Mouse (Mus musculus) hindbrain, embryonic 15.5 days (tissue): ENCODE measurements at regions not wholly inside any gene's neighbourhood (a gene's known extent, or its start where the extent isn't known, plus 50 kb on each side); places are given as distances from the start of the nearest gene placed in this dataset.

ENCODE experiments used
- ATAC-seq: fragments of 200-750 bp; cut with Nextera tagmentation; 2 replicates; pipeline ENCODE4 v1.8.0; 2017; ENCODE audit warnings: low read depth, moderate number of reproducible peaks, moderate TSS enrichment; ENCODE audit not compliant: low FRiP score
- H3K27ac ChIP-seq: fragments of 300-500 bp; sonication (generic); replicated peaks from 2 replicates; pipeline ENCODE4 v1.5.1; 2015; ENCODE audit warnings: mild to moderate bottlenecking, inconsistent platforms
- H3K27me3 ChIP-seq: fragments of 300-500 bp; sonication (generic); 2 replicates; pipeline ENCODE4 v1.6.1; 2015; ENCODE audit warnings: control low read depth, inconsistent platforms
- H3K36me3 ChIP-seq: fragments of 300-500 bp; sonication (generic); 2 replicates; pipeline ENCODE4 v1.6.1; 2015; ENCODE audit warnings: control low read depth, inconsistent platforms
- H3K4me1 ChIP-seq: fragments of 300-500 bp; sonication (generic); replicated peaks from 2 replicates; pipeline ENCODE4 v1.6.1; 2015; ENCODE audit warnings: control low read depth, inconsistent platforms
- H3K4me2 ChIP-seq: fragments of 300-500 bp; sonication (generic); 2 replicates; pipeline ENCODE4 v1.6.1; 2015; ENCODE audit warnings: moderate library complexity, mild to moderate bottlenecking, inconsistent platforms
- H3K4me3 ChIP-seq: fragments of 300-500 bp; sonication (generic); 2 replicates; pipeline ENCODE4 v1.5.1; 2015; ENCODE audit warnings: mild to moderate bottlenecking, inconsistent platforms
- H3K9ac ChIP-seq: fragments of 300-500 bp; sonication (generic); 2 replicates; pipeline ENCODE4 v1.6.1; 2015; ENCODE audit warnings: inconsistent platforms
- H3K9me3 ChIP-seq: fragments of 300-500 bp; sonication (generic); 2 replicates; pipeline ENCODE4 v1.6.1; 2016; ENCODE audit warnings: control low read depth, inconsistent platforms
- WGBS: fragments of 180-500 bp; shearing (Covaris S2); methylation state at CpG from one replicate; pipeline ENCODE4 v1.1.7; 2015; 5-methylcytosine and 5-hydroxymethylcytosine counted together

DNA sequence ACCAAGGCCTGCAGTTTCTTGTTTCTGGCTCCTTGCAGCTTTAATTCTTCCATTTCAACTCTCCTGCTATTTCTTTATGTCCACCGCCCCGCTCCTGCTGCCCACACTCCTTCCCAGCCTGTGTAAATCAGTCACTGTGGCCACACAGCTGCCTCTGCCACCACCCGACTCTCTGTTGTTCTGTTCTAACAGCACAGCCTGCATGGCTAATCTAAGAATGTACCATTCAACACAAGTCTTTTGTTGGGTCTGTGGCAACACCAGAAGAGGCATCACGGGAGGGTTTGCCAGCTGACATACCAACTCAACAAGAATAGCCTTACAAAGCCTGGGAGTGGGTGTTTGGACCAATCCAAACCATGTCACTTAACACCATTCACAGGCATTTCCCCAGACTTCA is 264.9 kb upstream of the Pum3 start:
- ATAC-seq = no peak
- H3K27me3 ChIP-seq = no peaks in the 10 kb centered on the region
- H3K9ac ChIP-seq = no peak overlapping the region
- no peak overlapping the region for H3K4me2 ChIP-seq
- WGBS = 44% methylated on average over 4 of the region's 4 CpGs
- H3K27ac ChIP-seq = no peak overlapping the region
- no peaks in the 10 kb centered on the region for H3K9me3 ChIP-seq
- no peaks in the 10 kb centered on the region for H3K4me1 ChIP-seq
- H3K36me3 ChIP-seq = no peaks in the 10 kb centered on the region
- no peak overlapping the region for H3K4me3 ChIP-seq

DNA sequence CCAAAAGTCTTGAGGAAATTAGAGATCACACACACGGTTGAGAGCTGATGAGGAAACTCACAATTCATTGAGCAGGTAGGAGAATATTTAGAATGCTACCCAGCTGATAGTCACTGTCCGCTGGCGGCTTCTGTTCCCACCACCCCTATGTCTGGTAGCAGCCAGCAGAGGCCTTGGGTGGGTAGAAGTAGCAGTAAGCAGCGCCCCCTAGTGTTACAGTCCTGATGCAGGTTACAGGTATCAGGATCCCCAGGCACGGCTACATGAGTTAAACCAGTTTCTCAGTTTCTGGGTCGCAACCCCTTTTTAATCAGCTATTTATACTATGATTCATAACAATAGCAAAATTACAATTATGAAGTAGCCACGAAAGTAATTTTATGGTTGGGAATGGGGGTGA is 264.1 kb upstream of the Pum3 start:
- 80% methylated on average over 7 of the region's 7 CpGs for WGBS
- Histone ChIP-seq H3K36me3 (no peaks in the 10 kb centered on the region), H3K9ac (no peak overlapping the region), H3K4me1 (no peaks in the 10 kb centered on the region), H3K4me3 (no peak overlapping the region), H3K27ac (no peak overlapping the region), H3K9me3 (no peaks in the 10 kb centered on the region), H3K4me2 (no peak overlapping the region), H3K27me3 (no peaks in the 10 kb centered on the region)
- no peak for ATAC-seq

DNA sequence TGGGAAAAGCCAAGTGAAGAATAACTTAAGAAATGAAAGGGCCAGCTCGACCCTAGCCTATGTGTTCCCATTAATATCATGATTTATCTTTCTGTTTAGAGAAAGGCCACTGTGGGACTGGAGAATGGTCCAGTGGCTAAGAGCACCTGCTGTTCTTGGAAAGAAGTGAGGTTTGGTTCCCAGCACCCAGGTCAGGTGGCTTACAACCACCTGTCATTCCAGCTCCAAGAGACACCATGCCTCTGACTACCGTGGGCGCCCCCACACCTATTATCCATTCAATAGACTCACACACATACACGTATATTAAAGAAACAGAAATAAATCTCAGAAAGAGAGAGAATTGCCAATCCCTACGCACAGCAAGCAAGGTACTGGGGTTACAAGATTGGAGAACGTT is 263.3 kb upstream of the Pum3 start:
- Histone ChIP-seq H3K9me3 (no peaks in the 10 kb centered on the region), H3K4me2 (no peak overlapping the region), H3K9ac (no peak overlapping the region), H3K27me3 (no peaks in the 10 kb centered on the region), H3K36me3 (no peaks in the 10 kb centered on the region), H3K27ac (no peak overlapping the region), H3K4me3 (no peak overlapping the region), H3K4me1 (no peaks in the 10 kb centered on the region)
- ATAC-seq = no peak
- WGBS = 94% methylated on average over 6 of the region's 6 CpGs

DNA sequence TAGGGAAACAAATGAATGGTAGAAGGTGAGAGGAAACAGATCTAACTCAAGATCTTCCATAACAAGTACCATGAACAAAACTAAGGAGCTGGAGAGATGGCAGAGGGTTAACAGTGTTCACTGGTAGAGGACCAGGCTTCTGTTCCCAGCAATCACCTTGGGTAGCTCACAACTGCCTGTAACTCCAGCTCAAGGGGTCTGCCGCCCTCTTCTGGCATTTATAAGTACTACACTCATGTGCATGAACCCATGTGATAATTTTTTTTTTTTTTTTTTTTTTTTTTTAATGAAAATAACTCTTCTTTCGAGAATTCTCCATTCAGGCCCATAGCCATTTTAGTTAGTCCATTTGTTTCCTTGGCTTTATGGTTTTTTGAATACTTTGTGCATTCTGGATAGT is 253.8 kb upstream of the Pum3 start:
- no peak for ATAC-seq
- Histone ChIP-seq H3K4me1 (no peaks in the 10 kb centered on the region), H3K27me3 (no peaks in the 10 kb centered on the region), H3K36me3 (no peaks in the 10 kb centered on the region), H3K9ac (no peak overlapping the region), H3K27ac (no peak overlapping the region), H3K4me3 (no peak overlapping the region), H3K9me3 (no peaks in the 10 kb centered on the region), H3K4me2 (no peak overlapping the region)
- WGBS = 55% methylated on average over 2 of the region's 2 CpGs

DNA sequence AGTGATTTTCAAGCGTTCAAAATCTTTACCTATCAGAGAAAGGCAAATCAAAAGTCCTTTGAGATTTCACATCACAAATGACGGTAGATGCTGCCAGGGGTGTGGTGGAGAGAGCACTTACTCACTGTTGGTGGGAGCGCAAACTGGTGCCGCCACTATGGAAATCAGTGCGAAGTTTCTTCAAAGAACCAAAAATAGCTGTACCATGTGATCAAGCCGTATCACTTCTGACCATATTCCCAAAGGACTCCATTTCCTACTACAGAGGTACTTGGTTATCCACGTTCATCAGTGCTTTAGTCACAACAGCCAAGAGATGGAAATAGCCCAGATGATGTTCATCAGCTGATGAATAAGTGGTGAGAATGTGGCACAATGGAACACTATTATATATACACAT is 249.8 kb upstream of the Pum3 start:
- Histone ChIP-seq H3K27me3 (no peaks in the 10 kb centered on the region), H3K27ac (no peak overlapping the region), H3K9me3 (no peaks in the 10 kb centered on the region), H3K9ac (no peak overlapping the region), H3K4me3 (no peak overlapping the region), H3K36me3 (no peaks in the 10 kb centered on the region), H3K4me2 (no peak overlapping the region), H3K4me1 (no peaks in the 10 kb centered on the region)
- WGBS = 79% methylated on average over 7 of the region's 7 CpGs
- ATAC-seq = no peak

DNA sequence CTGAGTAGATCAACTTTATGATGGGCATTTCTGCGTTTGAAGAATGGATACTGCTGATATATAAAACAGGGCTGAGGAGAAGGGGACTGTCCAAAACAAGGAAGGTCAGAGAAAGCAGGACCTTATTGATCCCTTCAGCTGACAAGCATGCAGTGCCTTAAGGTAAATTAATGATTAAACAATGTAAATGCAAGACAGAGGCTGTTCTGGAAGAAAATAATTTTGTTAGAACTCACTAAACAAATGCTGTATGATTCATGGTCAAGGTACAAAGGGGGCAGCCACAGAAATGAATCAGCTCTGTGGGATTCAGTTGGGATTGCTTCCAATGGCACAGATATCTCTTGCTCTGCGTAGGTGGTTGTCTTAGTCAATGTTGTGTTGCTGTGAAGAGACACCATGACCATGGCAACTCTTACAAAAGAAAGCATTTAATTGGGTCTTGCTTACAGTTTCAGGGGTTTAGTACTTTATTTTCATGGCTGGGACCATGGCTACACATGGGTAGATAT is 243.1 kb upstream of the Pum3 start:
- H3K27ac ChIP-seq = no peak overlapping the region
- H3K4me1 ChIP-seq = no peaks in the 10 kb centered on the region
- no peaks in the 10 kb centered on the region for H3K36me3 ChIP-seq
- no peak overlapping the region for H3K4me3 ChIP-seq
- WGBS = 88% methylated on average over 2 of the region's 2 CpGs
- H3K9me3 ChIP-seq = no peaks in the 10 kb centered on the region
- ATAC-seq = no peak
- no peak overlapping the region for H3K4me2 ChIP-seq
- no peak overlapping the region for H3K9ac ChIP-seq
- no peaks in the 10 kb centered on the region for H3K27me3 ChIP-seq

DNA sequence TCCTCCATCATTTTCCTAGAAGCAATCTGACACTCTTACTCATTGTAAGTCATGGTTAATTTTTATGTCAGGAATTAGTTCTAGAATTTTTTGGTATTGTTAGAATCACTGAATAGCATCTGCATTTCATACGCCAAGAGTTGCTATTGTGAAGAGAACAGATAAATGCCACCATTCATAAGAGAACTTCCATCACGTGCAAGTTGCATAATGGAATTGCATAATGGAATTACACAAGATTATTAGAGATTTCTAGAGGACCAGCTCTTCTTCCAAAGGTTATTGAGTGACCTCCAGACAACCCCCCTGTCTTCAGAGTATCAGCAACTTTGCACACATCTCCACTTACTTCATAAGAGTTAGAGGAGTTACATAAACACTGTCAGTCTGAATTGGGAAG is 233.7 kb upstream of the Pum3 start:
- 61% methylated on average over 2 of the region's 2 CpGs for WGBS
- H3K4me1 ChIP-seq = no peaks in the 10 kb centered on the region
- ATAC-seq = no peak
- H3K9me3 ChIP-seq = no peaks in the 10 kb centered on the region
- no peak overlapping the region for H3K4me2 ChIP-seq
- H3K9ac ChIP-seq = no peak overlapping the region
- no peaks in the 10 kb centered on the region for H3K36me3 ChIP-seq
- H3K27me3 ChIP-seq = no peaks in the 10 kb centered on the region
- H3K4me3 ChIP-seq = no peak overlapping the region
- no peak overlapping the region for H3K27ac ChIP-seq

DNA sequence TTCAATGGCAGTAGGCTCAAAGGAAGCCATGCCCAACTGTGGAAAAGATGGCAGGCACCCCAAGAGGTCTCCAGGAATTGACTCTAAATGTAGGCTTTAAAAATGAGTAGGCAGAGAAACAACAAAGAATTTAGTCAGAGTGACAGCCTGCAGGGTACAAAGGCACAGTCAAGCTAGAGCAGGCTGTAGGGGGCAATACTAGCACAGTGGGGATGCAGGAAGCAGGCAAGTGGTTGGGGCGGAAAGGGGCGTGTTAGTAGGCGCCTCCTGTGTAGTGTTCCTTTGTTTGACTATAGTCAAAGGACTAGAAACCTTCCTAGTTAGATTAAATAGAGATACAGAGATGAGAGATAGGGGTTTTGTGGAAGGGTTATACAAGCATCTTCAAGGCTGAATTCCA is 211.4 kb upstream of the Pum3 start:
- no peak overlapping the region for H3K4me2 ChIP-seq
- no peaks in the 10 kb centered on the region for H3K4me1 ChIP-seq
- WGBS = 15% methylated on average over 3 of the region's 3 CpGs
- H3K9ac ChIP-seq = no peak overlapping the region
- no peak overlapping the region for H3K4me3 ChIP-seq
- no peak overlapping the region for H3K27ac ChIP-seq
- H3K27me3 ChIP-seq = no peaks in the 10 kb centered on the region
- H3K36me3 ChIP-seq = no peaks in the 10 kb centered on the region
- ATAC-seq = no peak
- H3K9me3 ChIP-seq = no peaks in the 10 kb centered on the region

DNA sequence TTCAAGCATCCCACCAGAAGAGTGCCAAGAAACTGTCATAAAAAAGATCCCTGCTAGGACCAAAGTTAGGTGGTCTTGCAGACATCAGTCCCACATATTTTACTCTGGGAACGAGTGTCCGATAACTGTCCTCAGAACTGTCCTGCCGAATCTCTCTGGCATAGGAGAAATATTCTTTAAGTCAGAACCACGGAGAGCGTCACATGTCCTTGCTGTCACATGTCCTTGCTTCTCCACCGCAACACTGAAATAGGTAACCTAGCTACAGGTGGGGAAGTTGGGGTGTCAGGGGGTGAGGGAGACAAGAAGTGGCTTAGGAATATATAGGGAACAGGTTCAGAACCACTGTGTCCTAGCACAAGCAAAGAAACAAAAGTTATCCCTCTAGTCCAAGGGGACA is 203.5 kb upstream of the Pum3 start:
- Histone ChIP-seq H3K4me1 (no peaks in the 10 kb centered on the region), H3K27me3 (no peaks in the 10 kb centered on the region), H3K27ac (no peak overlapping the region), H3K9me3 (no peaks in the 10 kb centered on the region), H3K9ac (no peak overlapping the region), H3K36me3 (no peaks in the 10 kb centered on the region), H3K4me2 (no peak overlapping the region), H3K4me3 (no peak overlapping the region)
- 81% methylated on average over 6 of the region's 6 CpGs for WGBS
- no peak for ATAC-seq

DNA sequence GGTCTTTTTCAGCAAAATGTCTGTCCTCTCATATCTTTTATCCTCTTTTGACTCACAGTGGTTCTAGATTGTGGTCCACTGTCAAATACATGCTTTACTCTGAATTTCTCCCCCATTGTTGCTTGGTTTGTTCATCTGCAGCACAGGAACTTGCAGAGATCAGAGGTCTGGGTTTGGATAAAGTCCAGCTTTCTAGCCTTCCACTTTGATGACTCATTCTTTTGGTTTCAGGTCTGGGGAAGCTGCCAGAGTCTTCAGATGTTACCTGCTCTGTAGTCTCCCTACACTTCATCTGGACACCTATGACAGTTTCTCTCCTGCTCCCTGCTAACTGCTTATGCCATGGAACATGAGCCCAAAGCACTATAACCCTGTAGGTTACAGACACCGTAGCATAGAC is 198.0 kb upstream of the Pum3 start:
- Histone ChIP-seq H3K4me1 (no peaks in the 10 kb centered on the region), H3K9me3 (no peaks in the 10 kb centered on the region), H3K27me3 (no peaks in the 10 kb centered on the region), H3K27ac (no peak overlapping the region), H3K4me2 (no peak overlapping the region), H3K4me3 (no peak overlapping the region), H3K36me3 (no peaks in the 10 kb centered on the region), H3K9ac (no peak overlapping the region)
- 93% methylated on average over 1 of the region's 1 CpGs for WGBS
- ATAC-seq = no peak

DNA sequence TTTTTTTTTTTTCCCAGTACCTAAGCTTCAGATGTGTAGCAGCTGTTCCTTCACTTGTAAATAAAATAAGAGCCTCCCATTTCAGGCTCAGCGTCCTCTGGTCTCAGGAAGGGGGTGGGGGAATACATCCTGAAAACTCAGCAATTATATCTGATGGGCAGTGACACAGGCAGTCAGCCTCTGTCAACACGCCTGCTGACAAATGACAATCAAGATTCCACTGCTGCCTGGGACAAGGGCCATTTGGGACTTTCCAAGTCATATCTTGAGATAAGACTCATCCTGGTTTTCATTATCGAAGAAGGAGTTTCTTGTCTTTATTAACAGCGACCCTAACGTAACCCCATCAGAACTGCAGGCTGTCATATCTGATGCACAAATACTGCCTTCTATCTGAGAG is 187.9 kb upstream of the Pum3 start:
- Histone ChIP-seq H3K9me3 (no peaks in the 10 kb centered on the region), H3K27ac (no peak overlapping the region), H3K4me1 (no peaks in the 10 kb centered on the region), H3K27me3 (no peaks in the 10 kb centered on the region), H3K36me3 (no peaks in the 10 kb centered on the region), H3K9ac (no peak overlapping the region), H3K4me2 (no peak overlapping the region), H3K4me3 (no peak overlapping the region)
- 69% methylated on average over 5 of the region's 5 CpGs for WGBS
- no peak for ATAC-seq

DNA sequence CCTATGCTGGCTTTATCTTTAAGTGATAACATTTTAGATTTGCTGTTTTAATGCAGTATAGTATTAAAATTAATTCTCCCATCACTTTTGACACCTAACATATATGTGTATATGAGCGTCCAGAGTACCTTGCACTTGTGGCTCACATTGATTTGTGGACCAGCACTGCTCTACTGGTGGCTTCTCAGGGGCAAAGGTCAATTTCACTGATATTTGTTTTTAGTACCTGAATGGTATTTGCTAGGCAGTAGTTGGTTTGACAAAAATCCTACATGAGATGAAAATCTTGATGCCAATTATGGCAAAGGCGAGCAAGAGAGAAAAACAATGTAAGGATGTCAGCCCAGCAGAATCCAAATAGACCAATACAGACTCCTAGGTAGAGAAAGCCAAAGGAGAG is 177.3 kb upstream of the Pum3 start:
- ATAC-seq = no peak
- Histone ChIP-seq H3K9me3 (no peaks in the 10 kb centered on the region), H3K36me3 (no peaks in the 10 kb centered on the region), H3K4me1 (no peaks in the 10 kb centered on the region; the same call in 1 of the 2 replicates), H3K27ac (no peak overlapping the region), H3K4me3 (no peak overlapping the region), H3K27me3 (no peaks in the 10 kb centered on the region), H3K4me2 (no peak overlapping the region), H3K9ac (no peak overlapping the region)
- WGBS = 88% methylated on average over 2 of the region's 2 CpGs

DNA sequence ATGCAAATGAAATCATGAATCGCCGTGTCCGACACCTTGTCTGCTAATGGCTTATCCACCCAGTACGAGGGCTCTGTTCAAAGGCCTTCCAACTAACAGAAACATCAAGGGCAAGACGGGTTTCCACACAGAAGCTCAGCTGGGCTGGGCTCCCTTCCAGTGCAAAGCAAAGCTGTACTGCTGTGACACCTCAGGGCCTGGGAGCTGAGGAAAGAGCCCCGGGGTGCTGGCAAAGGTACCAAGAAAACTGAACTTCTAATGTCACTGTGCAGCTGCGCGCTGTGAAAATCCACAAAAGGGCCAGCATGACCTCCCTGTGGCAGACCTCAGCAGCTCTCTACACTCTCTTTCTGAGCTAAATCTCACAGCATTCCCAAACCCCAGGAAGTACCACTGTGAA is 173.7 kb upstream of the Pum3 start:
- no peak overlapping the region for H3K4me2 ChIP-seq
- H3K27ac ChIP-seq = no peak overlapping the region
- H3K4me3 ChIP-seq = no peak overlapping the region
- H3K4me1 ChIP-seq = peaks cover 9% of the 10 kb centered on the region
- 14% methylated on average over 8 of the region's 8 CpGs for whole genome bisulfite sequencing
- no peak overlapping the region for H3K9ac ChIP-seq
- H3K36me3 ChIP-seq = no peaks in the 10 kb centered on the region
- H3K9me3 ChIP-seq = no peaks in the 10 kb centered on the region
- ATAC-seq = no peak
- H3K27me3 ChIP-seq = no peaks in the 10 kb centered on the region
